Mouse (Mus musculus) megakaryocyte, adult 5-6 weeks (primary cell): Measurements from ENCODE around the gene Sema4a. TPM values are rescaled to one million over a fixed set of nuclear protein-coding genes. Genes with fewer than 3 reads are reported as not detected.

Source experiments
- ATAC-seq: 2 replicates; pipeline ENCODE4 v1.8.0; 2016; ENCODE audit warnings: mild to moderate bottlenecking, inconsistent platforms; ENCODE audit not compliant: poor library complexity, severe bottlenecking
- total RNA-seq, 2 experiments: library from RNA; stranded (forward) in 1 of 2; stranded (reverse) in 1 of 2; fragments of 153-499, 151-499 nt in 1 of 2; fragments of 221-1000, 200-1000 nt in 1 of 2; gene quantifications; 2 replicates each; pipeline versions ENCODE4 v1.2.3 to v1.2.4; 2015 to 2017

The Sema4a gene
- total RNA-seq, 2 experiments from 2014 or later = 167 to 171 TPM

DNA sequence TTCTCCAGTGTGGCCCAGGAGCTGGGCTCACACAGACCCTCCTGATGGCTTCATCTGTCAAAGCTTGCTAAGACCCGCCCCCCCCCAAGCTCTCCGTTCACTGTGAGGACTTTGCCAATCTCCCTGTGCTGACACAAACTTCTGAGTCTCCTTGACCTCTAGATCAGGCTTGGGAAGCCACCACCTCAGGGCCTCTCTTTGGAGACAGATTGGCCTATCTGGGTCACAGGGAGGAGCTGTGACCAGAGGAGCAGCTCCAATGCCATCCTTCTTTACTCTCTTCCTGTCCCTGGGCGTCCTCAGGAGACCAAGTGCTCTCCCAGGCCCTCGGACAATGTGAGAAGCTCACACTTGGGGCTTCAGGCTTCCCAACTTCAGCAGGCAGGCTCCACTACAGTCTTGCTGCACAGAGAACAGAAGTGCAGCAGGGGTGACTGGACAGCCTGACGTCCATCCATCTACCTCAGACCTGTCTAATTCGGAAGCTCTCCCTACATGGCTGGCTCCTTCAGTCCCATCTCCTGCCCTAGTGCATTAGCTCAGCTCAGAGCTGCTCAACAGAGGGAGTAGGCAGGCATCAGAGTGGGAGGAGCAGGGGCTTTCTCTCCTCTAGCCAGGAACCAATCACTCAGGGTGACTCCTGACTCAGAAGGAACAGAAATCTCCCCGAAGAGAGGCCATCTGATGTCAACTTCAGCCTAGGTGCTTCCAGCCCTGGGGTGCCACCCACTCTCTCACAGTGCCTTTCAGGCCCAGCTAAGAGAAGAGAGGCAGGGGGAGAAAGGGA is 4.0 kb downstream of the Sema4a start:
- ATAC-seq = no peak

DNA sequence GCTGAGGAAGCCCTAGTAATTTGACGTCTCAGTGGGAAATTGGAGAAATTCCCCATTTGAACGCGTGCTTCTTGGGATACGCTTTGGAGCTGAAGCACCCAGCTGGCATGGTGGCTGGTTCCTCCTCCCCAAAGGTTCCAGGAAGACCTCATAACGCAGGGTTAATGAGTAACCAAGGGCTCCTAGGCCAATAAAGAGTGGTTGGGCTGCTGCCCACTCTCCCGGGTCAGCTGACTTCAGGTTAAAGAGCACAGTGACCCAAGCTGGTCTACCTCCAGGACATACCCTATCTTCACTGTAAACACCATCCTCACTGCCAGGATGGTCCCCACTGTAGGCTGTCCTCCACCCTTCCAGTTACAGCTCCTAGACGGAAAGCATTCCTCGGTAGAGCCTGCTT is 4.7 kb downstream of the Sema4a start:
- no peak for ATAC-seq

DNA sequence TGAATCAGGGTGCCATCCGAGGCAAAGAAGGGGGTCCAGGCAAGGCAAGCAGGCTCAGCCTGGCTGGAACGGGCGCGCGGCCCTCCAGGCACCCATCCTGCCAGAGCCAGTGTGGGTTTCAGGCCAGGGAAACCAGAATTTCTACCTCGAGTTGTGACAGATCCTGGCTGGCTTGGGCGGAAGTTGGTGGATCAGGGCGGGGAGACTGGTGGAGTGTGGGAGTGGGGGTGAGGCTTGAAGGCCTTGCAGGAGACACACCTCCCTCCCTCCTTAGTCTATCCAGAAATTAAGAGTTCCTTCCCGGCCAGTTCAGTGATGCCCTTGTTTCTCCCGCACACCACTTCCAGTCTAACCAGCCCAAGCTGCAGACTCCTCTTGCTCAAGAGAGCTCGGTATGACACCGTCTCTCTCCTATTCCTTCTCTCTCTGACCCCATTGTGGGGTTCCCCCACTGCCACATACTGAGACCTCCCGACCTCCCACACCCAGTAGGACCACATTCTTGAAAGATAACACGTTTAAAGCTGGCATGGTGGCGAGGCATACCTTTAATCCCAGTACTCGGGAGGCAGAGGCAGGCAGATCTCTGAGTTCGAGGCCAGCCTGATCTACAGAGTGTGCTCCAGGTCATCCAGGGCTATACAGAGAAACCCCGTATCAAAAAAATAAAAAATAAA is 5.3 kb downstream of the Sema4a start:
- peak; percentile 39 for ATAC-seq

DNA sequence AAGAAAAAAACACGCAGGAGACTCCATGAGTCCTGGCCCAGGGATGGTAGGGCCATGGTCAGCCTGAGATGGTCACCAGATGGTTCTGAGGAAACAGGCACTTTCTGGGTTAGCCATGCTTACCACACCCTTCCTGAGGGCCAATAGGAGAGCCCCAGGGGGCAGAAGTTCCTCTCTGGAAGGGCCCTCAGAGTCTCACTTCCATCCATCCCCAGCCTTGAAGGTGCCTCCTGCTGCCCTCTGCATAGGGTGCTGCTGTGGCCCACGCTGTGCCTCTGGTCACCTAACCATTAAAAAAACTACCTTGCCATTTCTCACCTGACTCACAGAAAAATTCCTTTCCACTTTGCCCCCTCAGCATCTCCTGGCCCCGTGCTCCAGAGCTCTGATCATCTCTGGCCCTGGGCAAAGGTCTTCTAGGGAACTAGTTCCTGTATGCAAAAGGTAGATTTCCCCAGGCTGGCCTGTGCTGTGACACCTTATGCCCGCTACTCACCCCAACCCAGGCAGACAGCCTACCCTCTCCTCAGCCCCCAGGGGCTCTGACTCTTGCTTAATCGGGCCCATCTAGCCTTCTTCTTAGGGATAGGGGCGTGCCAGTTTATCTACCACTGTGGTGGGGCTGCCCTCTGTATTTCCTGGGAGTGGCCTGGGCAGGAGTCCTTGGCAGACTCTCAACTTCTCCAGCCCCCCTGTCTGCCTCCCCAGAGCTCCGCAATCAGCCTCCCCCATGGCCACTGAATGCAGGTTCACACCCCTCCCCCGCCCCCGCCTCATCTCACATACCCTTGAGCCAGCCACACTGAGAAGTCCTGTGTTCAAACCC is 6.0 kb downstream of the Sema4a start:
- peak; percentile 70 for ATAC-seq

DNA sequence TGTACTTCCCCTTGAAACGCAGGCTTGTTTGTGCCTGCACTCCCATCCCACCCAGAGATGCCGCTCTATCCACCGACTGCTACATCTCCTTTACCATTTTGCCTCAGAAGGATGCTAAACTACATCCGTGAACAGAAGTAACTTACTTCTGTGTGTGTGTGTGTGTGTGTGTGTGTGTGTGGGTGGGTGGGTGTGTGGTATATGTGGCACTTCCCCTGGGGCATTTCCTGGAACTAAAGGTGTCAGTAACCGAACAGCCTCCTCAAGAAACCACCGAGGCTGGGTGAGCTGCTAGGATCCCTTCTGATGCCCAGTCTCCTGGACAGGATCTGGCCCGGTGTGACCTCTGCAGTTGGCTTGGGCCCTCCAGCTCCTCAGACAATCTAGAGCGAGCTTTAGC is 7.0 kb downstream of the Sema4a start:
- ATAC-seq = peak; percentile 33

DNA sequence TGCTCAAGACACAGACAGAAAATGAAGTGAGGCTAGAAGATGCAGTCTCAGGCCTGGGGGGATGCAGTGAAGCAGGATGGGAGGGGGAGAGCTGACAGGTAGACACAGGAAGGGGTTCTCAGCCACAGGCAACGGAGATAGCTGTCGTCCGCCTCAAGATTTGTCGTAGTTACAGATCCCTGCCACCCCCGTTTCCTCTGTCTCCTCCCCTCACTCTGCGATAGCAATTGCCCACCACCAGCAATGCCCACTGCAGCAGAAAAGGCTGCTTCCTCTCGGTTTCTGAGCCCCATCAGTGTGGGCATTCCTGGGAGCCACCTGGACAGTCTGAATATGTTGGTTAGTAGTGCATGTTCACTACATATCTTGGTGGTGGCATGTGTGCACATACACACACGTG is 7.6 kb downstream of the Sema4a start:
- ATAC-seq = no peak

DNA sequence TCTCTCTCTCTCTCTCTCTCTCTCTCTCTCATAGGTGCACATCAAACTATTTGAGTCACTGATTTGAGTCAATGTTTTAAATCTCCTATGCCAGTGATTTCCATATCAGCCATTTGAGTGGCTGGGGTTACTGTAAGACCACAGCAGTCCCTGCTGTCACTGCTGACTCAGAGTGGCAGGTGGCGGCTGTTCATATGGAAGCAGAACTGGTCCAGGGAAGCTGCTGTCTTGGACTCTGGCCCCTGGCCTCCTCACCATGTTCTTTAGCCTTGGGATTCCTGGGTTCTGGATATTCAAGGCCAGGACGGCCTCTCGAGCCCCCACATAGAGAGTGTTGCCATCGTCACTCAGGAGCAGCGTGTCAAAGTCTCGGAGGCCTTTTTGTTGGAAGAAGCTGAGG is 8.3 kb downstream of the Sema4a start:
- ATAC-seq = no peak

DNA sequence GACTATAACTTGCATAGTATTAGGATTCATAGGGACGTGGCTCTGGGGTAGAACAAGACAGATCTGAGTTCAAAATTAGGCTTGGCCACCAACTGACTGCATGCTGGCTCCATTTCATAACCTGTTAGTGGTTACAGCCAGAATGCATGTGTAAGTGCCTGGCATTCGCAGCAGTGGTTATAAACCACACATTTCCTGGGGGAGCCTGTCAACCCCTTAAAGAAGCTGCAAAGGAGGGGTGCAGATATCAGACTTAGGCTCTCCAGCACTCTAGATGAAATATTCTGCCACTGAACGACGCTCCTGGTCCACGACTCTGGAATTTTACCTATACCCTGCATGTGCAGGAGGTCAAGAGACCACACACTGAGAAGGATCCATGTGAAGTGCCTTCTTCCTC is 8.7 kb downstream of the Sema4a start:
- no peak for ATAC-seq

DNA sequence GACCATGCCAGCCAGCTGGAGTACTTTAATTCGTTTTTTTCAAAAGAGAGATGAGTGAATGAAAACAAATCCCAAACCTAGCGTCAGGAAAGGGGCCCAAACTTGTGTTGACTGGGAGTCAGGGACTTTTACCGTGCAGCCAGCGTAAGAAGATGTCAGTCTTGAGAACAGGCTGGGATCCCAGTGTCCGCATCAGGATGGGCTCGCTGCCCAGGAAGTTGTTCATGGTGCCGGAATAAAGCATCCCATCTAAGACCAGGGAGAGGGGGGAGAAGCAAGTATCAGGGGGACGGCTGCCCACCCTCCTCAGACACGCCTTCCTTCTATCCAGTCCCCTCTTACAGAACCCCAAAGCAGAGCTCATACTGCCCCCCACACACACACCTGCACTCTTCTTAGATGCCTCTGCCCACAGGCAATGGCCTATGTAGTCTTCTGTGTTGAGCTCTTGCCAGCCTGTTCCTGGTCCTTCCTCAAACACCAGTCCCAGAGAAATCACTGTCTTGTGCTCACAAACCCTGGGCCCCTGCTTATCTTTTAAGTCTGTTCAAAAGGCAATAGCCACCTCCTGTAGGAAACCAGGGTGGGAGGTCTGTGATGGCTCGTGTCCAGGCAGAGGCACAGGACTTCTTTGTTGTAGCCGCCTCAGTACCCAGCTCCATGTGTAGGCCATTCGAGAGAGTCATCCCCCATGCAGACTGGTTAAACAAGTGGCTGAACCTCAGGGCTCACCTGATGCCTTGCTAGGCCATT is 10.4 kb downstream of the Sema4a start:
- no peak for ATAC-seq

DNA sequence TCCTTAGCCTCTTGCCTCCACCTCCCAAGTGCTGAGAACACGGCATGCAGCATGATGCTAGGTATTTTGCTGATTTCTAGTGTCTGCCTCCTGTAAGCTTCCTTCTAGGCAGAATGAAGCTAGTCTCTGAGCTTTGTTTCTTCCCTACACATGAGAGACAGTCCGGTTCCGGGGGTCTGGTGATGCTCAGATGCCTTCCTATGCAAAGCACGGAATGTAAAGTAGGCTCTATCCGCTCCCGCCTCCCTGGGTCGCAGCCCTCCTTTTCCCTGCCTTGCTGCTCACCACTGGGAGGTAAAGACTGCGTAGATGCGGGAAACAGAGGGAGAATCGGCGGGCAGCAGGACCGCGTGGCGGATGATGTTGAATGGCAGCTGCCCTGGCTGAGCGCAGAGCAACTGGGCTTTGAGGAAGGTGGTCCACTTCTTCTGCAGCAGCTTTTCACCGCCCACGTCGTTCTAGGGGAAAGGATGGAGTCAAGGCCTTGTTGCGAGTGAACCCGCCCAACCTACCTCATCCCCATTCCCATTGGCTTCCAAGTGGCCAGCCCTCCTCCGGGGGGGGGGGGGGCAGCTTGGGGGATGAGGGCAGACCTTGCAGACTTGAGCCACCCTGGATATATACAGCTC is 11.5 kb downstream of the Sema4a start:
- no peak for ATAC-seq

DNA sequence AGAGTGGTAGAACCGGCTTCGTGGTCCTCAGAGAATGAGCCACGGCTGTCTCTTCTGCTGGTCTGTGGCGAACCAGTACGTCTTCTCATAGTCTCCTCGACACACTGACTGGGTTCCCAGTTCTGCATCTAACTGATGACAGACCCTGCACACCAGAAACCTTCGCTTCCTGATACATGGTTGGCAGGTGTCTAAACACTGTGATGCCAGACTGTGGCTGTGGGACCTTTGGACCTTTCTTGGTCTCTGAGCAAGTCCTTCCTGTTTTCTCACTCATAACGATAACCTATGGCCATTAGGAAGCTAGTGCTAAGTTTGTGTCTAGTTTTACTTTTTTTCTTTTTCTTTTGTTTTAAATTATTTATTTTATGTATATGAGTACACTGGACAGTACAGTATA is 12.5 kb downstream of the Sema4a start:
- no peak for ATAC-seq

DNA sequence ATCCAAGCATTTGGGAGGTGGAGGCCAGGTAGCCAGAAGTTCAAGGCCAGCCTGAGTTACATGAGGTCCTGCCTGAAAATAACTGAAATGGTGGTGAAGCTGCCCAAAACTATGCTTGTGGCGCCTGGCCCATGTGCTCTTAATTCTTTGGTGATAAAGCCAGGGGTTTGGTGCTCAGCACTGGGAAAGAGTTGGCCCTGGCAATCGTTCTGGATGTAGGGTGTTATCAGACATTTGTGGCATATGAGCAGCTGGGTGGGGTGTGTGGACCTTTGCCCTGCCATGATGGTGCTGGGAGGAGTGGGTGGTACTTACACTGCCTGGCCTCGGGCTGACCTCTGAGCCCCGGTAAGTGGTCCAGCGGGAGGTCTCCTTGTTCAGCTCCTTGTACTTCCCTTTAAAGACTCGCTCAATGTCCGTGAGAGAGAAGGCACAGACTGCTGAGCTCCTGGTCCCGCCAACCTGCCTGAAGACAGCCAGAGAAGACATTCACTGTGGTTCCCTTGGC is 13.3 kb downstream of the Sema4a start:
- no peak for ATAC-seq

DNA sequence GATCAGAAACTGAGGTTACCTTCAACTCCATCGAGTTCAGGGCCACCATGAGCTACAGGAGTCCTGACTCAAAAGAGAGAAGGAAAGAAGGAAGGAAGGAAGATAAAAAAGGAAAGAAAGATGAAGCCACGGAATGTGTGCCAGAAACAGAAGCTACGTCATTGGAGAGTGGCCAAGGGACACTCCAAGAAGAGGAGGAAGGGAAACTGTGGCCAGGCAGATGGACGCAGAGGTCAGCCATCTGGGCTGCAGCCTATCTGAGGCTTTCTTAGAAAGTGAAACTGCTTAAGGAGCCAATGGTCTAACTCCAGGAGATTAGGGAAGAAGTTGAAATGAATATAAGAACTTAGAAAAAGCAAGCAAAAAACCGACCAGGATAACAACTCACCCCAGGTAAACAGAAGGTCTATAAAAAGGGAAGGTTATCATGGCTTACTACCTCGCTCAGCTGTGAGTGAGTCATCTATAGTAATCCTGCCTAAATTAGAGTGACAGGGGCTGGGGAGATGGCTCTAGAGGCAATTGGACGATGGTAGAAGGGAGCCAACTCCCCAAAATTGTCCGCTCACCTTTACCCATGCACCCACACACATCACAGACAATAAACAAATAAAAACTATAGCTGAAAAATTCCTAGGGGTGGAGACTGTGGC is 14.4 kb downstream of the Sema4a start:
- peak; percentile 44 for ATAC-seq

DNA sequence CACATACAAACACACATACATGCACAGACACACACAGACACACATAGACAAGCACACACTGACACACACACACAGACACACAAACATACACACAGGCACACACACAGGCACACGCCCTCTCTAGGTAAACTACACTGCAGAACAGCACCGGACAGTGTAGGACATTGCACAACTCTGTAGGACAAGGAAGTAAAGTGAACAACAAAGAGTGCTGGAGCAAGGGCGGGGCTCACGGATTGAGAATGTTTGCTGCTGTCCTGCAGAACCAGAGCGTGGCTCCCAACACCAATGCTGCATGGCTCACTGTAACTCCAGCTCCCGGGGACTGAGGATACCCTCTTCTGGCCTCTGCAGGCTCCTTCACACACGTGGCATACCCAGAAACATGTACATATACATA is 18.1 kb downstream of the Sema4a start:
- ATAC-seq = peak; percentile 95

DNA sequence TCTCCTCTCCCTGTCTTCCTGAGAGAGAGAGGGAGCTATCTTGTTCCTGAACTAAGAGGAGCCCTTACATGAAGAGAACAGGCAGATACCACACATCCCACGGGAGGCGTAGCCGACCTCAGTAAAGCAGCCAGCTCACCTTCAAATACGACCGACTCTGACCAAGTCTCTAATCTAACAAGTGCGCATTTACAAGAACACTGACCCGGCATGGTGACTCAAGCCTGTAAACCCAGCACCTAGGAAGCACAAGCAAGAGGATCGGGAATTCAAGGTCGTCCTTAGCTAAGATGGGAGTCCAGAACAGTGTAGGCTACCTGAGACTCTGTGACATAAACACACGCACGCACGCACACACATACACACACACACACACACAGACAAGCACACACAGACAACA is 18.5 kb downstream of the Sema4a start:
- ATAC-seq = no peak

DNA sequence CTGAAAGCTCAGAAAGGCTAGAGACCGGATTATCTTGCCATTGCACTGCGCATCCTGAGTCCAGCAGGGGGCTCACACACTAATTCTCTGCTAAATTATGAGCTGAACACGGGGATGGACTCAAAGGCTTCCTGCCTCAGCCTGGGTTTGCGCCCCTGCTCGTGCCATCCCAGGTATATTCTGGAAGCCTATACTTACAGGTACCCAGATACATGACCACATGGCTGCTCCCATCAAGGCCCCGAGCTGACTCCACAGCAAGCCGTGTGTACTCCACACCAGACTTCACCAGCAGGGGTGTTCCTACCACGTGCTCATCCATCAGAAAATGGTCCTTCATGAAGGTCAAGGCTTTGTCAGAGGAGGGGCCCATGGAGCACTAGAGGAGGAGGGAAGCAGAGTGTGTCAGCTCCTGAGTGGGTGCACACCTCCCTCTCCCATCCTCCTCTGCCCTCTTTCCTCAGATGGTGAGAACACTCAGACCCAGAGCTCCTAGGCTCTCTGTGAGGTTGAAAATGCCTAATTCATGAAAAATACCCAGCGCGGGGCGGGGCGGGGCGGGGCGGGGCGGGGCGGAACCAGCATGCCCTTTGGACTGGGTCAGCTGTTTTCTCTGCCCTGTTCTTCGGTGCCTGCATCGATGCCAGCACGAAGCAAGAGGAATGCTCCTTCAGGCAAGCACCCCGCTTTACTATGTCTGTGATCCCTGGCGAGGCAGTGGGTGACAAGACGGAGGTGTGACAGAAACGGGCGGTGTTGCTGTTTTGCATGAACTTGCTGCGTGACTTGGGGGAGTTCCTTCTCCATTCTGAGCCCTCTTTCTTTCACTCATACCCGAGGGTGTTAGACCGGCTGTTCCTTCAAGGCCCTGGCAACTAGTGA is 20.2 kb downstream of the Sema4a start:
- ATAC-seq = peak; percentile 39

DNA sequence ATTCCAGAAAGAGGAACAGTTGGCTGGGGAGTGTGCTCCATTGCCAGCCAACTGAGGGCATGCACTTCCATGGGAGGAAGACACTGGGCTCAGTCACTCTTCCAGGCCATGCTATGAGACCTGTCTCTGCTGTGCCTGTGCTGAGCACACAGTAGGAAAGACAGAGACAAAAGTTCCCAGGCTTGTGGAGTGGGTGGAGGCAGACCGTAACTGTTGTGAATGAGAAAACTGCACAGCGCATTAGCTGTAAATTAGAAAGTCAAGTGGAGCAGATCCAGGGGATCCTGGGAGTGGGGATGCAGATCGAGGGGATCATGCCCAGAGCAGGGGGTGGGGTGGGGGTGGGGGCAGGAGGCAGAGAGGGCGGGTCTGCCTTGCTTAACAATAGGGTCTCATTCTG is 21.4 kb downstream of the Sema4a start:
- ATAC-seq = no peak

DNA sequence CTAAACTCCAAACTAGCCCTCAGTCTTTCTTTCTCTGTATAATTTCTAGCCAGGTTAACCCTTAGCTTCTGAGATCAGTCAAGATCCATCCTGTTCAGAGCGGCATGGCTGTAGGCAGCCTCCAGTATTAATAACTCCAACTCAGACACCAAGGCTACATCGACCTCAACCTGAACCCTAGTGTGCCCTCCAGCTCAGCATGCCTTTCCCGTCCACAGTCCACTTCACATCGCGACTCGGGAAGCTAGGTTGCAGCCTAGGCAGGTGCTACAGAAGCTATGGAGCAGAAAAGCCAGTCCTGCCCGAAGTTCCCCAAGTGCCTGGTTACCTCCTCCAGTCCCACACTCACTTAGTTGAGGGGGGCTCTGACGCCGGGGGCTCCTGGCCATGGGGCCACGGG is 23.5 kb downstream of the Sema4a start:
- ATAC-seq = no peak
